Mouse (Mus musculus) telencephalon, adult 2 months (tissue): ENCODE results near the gene Mfsd6l.

Experiments used
- DNase-seq: peaks from one replicate; pipeline ENCODE4 v3.0.0-alpha.2; 2011; ENCODE audit warnings: low read depth, low spot score

Gene Mfsd6l

DNA sequence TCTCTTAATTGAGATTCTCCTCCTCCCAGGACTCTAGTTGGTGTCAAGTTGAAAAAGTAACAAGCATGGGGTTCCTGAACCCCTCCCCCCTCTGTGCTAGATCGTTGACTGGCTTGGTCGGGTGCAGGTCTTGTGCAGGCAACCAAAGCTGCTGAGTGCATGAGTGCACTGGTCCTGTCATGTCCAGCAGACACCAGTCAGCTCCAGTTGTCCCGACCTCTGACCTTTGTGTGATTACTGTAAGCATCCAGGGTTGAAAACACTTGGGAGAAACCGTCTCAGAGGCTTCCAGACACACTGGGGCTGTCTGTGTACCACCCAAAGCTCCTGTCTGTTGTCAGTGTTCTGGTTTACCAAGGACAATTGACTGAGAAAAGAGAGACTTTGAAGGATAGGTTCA lies 5.6 kb upstream of the Mfsd6l start:
- DNase-seq: no peak

DNA sequence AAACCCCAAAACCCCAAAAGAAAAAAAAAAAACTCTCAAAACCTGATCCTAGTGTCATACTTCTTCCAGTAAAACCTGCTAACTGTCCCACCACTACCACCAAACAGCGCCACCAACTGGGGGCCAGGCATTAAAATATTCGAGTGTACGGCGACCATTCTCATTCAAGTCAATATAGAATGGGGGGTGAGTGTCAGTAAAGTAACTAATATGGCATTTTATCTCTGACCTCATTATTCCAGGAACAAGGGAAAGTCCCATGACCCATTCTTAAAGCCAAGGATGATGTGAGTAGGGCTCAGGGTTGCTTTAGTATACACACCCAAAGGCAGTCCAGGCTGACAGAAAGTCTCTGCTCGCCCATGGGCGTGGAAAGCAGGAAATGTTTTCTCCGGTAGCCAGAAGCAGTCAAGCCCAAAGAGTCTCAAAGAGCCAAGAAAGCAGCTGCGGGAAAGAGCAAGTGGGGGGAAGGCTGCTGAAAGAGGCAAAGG lies 2.0 kb upstream of the Mfsd6l start:
- DNase-seq: no peak

- DNase-seq: no peak
Measured at GRCm38 (mm10) chr11:68559546-68559945, 3.6 kb downstream of the Mfsd6l start.

DNA sequence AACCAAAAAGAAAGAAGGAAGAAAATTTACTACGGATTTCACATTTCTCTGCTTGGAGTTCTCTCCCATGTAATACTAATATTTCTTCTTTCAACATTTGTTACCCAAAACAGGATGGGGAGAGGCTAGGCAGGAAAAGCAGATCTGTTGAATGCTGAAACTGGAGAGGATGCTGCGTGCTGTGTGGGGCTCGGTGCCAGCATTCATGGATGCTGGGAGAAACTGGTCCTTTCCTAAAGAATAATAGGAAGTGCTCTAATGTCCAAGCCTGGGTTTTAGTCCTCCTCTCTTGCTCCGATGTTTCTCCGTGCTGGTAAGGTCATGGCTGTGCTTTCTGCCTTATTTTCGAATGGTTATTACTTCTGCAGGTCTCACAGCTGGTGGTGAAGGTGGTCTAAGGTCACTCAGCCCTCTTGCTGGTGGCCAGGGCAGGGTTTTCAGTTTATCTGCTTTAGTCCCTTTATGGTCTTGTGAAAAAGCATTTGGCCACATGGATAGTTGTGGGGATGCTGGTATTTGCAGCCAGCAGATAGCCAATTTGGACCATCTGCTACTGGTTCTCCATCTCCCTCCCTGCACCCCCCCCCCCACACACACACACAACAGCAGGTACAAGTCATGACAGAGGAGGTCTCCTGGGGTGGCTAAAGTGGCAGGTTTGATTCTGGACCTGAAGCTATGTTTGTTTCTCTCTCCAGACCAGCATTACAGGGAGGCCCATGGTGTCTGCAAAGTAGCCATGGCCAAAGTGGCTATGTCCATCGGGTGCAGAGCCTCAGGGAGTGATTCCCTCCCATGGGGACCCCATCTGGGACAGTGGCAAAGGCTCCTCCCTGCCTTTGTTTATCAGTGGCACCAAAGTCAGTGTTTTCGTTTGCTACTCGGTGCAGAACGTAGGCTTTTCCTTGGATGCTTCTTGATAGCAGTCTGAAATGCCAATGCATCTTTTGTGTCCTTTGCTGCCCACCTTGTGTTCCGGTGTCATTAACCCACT lies 6.3 kb downstream of the Mfsd6l start:
- DNase-seq: no peak

DNA sequence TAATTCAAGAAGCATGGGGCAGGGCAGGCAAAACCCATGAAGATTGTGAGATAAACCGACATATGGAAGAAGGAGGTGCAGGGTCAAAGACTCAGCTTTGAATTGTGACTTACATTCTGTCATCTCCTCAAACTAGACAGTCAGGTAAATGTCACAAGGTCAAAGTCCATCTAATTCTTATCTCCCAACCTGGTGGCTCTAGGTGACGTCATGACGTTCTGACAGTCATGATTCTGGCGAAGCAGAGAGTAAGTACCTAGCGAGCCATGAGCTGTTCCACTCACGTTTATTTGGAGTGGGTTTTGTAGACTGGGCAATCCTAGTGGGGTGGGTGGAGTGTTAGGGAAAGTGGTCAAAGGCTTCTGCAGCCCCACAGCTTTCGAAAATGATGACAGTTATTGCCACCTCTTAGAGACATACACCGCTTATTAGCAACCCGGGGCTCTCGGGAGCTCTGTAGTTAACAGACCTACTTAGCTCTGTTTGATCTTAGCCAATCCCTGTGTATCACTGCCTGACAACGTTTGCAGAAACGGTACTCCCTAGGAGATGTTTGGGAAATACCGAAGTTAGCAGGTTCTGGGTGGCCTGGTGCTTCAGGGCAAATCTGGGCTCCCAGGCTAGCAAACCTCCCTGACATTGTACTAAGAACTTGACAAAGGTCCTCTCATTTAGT lies 8.5 kb downstream of the Mfsd6l start:
- DNase-seq: no peak

DNA sequence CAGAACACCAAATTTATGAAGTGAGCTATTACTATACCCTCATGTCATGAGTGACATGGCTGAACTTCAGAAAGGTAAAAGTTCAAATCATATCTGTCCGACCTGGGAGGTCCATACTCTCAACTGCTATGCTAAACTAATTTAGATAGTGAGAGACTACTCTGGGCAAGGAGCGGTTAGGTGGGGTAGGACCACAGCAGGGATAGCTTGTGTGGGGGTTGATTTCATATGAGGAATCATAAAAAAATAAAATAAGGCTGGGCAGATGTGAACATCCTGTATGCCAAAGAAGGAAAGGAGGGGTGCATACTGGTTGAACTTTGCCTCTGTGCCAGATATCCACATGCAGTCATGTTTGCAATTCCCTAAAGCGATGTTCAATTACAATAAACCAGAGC lies 9.0 kb downstream of the Mfsd6l start:
- DNase-seq: no peak

GRCm38 (mm10) chr11:68566447-68567059 lies 10.6 kb downstream of the Mfsd6l start:
- peak; percentile 89 for DNase-seq

DNA sequence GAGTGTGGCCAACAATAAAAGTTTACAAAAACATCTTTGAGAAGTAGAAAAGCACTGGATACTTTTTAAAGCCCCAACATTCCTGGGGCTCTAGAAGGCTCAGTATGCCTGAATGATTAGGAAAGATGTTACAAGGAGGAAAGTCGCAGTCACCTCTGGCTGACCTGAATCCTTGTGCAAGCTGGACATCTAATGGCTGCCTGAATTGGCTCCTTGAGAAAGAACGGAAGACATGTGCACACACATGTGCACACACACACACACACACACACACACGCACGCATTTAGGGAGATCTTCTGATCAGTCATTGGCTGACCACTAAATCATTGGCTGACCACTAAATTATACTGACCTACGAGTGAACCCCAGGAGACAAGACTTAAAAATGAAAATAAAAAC lies 14.9 kb downstream of the Mfsd6l start:
- no peak for DNase-seq

DNA sequence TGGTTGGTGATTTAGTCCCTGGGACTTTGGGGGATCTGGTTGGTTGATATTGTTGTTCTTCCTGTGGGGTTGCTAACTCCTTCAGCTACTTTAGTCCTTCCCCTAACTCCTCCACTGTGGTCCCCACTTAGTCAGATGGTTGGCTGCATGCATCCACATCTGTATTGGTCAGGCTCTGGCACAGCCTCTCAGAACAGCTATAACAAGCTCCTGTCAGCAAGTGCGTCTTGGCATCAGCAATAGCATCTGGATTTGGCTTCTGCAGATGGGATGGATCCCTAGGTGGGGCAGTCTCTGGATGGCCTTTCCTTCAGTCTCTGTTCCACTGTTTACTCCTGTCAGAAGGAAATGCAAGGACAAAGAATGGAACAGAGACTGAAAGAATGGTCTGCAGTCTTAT lies 21.1 kb downstream of the Mfsd6l start:
- DNase-seq: no peak

GRCm38 (mm10) chr11:68579462-68579881 lies 23.5 kb downstream of the Mfsd6l start:
- DNase-seq: no peak

- no peak for DNase-seq
Measured at GRCm38 (mm10) chr11:68580566-68580965, 24.6 kb downstream of the Mfsd6l start.

DNA sequence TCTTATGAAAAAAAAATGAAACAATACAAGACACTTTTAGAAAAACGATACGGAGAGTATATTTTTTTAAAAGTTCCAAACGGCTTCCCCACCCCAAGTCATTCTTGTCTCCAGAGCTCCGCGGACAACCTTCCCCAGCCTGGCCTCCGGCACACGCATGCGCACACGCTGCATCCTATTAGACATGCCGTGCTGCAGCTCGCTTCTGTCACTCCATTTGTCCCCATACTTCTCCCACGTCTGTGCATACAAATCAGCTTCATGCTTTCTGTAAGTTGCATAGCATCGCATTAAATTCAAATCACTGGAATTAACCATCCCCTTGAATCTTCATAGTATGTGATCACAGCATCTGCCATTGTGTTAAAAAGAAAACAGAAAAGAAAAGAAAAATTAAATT lies 27.2 kb downstream of the Mfsd6l start:
- peak; percentile 70 for DNase-seq

- DNase-seq: no peak
Measured at GRCm38 (mm10) chr11:68583906-68584480, 28.0 kb downstream of the Mfsd6l start.

DNA sequence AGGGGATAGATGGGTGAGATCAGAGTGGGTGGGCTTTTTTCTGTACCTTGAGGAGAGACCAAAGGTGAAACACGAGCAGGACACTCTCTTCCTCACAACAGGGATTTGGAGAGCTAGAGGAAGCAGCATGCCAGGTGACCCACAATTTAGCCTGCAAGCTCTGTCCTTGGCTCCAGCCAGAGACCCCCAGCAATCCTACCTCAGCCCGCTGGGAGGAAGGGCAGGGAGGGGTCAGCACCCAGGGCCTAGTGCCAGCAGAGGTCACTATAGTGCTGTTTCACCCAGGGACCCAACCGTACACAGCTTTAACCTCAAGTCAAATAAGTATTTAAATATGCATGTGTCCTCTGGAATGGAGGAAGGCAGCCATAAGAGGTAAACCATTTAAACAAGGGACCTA lies 29.9 kb downstream of the Mfsd6l start:
- DNase-seq: no peak

DNA sequence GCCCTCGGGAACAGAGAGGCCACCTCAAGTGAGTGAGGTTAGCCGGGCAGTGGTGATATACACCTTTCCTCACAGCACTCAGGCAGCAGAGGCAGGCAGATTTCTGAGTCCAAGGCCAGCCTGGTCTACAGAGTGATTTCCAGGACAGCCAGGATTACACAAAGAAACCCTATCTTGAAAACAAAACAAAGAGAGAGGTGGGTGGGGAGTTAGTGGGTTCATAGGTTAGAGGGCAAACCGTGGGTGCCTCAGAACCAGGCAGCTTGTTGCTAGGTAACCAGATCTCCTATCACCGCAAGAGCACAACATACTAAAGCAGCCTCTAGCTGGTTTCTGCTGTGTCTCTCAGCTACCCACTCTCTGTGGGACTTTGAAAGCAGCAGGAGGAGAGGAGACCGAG lies 30.7 kb downstream of the Mfsd6l start, which contains the start of gene Ccdc42:
Ccdc42 (plus strand) TSS at position 301 of the 400 bp plus-strand sequence.
- no peak for DNase-seq

GRCm38 (mm10) chr11:68589055-68589809 lies 33.2 kb downstream of the Mfsd6l start:
- no peak for DNase-seq

- no peak for DNase-seq
Measured at GRCm38 (mm10) chr11:68591708-68592107, 35.7 kb downstream of the Mfsd6l start.

GRCm38 (mm10) chr11:68593247-68593646 lies 37.3 kb downstream of the Mfsd6l start:
- no peak for DNase-seq

DNA sequence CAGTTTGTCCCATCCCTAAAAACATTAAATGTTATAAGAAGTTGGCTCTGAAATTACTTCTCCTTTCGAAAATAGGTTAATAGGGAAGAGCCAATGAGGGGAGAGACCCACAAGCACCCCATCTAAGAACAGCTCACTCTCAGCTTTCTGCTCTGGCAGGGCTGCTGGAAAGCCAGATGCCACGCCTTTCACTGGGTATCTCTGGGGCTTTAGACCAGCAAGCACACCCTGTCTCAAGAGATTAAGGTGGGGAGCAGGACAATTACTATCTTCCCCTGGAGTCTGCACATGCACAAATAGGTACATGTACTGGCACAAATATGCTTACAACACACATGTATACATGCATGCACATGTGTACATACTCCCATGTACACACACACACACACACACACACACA lies 41.9 kb downstream of the Mfsd6l start:
- no peak for DNase-seq

DNA sequence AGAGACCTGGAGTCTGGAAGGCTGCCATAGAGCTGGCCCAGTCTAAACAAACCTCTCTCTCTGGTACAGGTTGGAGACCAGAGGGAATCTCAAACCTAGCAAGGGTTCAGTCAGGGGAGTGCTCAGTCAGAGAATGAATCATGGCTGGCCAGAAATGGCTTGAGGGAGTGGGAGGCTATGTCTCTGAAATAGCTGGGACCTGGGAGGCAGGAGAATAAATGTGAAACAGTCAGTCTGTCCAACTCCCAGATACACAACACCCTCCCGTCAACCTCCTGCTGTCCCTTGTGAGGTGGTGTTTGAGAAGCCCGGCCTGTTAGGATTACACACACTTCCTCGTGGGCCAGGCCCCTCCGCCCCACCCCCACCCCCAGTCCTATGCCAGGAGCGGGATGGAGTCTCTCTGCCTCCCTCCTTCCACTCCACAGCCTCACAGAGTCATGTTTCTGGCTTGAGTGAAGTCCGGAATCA lies 44.6 kb downstream of the Mfsd6l start:
- DNase-seq: no peak

DNA sequence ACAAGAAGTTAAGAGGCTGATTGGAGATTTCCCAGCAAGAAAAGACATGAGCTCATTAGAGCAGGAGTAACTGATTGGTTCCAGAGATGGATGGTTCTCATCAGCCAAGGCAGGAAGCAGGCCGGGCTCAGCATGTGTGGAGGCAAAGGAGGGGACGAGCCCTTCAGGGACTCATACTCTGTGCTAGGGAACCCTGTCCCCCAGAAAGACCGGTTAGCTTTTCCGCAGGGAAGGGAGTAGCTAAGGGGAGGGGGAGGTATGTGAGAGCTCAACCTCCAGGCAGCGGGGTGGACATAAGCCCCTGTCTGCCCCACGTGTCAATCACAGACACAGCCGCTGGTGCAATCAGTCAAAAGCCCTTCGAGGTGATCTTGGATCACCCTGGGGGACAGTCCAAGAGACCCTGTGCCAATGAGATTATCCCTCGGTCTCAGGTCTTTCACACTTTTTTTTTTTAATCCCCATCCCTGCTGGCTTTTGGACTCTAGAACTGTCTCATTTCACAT lies 45.6 kb downstream of the Mfsd6l start:
- DNase-seq: no peak
